Mouse (Mus musculus) c-Kit-negative CD71-positive TER-119-positive erythroid progenitor cells, embryonic 14.5 days (primary cell): Measurements from ENCODE around the gene Cdipt.

Source experiments
- DNase-seq: peaks from one replicate; pipeline ENCODE4 v3.0.0-alpha.2; 2013; ENCODE audit warnings: low read depth, low spot score

The Cdipt gene

DNA sequence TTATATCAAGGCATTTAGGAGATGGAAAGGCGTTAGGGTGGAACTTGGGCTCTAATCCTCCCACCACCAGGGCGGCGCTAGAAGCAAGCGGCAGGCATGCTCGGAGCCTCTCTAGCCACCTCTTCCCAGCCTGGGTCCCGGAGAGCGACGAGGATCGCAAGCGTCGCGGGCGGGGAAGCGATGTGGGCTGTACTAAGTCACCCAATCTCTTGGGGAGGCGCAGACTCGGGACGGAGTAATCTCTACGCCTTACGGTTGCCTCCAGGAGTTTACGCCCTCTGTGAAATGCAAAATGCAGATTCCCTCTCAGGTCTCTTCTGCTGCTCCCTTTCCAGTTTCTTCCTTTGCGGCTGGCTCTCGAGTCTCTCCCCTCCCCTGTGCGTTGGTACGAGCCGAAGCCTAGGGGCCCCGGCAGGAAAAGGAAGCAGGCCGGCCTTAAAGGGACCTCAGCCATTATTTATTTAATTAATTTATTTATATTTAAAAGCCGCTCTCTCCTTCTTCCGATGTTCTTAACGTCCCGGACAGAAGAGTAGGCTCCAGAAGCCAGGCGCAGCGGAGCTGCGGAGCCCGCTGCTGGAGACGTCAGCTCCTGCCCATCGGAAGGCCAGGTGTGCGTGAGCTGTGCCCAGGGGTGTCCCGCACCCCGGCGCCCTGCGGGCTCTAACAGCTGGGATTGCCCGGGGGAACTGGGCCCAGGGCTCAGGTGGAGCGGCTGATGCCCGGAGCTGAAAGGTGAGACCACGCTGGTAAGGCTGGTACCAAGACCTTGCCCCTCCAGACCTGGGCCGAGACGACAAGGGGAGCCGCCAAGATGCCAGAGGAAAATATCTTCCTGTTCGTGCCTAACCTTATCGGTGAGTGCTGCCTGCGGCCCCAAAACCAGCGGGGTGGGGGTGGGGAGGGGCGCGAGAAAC lies 494 bp downstream of the Cdipt start, which contains the start of gene Cdiptos:
Gene Cdiptos, minus strand, starts transcription at position 149 of the 917 bp plus-strand sequence.
- peak; percentile 94 for DNase-seq

DNA sequence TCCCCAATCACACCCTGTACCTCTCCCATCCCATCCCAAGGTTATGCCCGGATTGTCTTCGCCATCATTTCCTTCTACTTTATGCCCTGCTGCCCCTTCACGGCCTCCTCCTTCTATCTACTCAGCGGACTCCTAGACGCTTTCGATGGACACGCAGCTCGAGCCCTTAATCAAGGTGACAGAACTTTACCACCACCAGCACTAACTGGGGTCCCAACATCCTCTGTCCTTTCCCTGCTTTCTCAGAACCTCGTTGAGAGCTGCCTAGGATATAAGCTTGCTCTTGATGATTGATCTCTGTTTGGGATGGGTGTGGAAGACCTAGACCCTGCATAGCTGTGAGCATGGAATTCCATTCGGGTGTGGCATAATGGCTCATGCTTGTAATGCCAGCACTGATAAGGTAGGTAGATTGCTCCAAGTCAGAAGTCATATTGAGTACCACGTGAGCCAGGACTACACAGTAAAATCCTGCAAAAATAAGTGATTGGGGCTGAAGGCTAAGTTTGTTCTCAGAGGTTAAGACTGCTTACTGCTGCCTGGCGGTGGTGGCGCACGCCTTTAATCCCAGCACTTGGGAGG lies 1.3 kb downstream of the Cdipt start:
- peak; percentile 40 for DNase-seq

DNA sequence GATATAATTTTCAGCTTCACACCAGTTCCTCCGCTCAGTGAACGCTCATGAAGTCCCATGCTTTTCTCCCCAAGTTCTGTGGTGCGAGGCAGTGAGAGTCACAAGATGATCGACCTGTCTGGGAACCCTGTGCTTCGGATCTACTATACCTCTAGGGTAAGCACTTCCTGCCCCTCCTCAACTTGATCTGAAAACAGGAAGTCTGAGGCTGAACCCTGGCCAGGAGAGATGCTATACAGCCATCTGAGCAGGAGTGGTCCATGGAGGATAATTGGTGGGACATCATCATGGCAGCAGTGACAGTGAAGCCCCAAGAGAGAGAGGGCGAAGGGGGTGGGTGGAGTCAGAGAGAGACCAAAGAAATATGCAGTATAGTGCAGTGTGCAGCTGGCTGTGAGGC lies 3.1 kb downstream of the Cdipt start:
- no peak for DNase-seq

DNA sequence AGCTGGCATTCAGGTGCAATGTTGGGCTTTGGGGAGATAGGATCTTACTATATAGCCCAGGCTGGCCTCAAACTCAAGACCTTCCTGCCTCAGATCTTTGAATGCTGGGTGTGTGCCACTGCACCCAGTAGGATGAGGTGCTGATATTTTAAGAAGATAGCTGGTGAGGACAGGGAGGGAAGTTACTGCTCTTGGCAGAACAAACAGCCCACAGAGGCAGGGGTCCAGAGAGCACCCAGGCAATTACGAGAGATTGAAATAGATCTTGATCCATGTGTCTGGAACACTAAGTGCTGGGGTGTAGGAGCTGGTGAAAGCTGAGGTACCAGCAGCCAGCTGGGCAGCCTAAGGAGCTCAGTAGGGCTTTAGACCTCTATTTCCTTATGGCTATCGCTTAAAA lies 5.9 kb downstream of the Cdipt start:
- no peak for DNase-seq

DNA sequence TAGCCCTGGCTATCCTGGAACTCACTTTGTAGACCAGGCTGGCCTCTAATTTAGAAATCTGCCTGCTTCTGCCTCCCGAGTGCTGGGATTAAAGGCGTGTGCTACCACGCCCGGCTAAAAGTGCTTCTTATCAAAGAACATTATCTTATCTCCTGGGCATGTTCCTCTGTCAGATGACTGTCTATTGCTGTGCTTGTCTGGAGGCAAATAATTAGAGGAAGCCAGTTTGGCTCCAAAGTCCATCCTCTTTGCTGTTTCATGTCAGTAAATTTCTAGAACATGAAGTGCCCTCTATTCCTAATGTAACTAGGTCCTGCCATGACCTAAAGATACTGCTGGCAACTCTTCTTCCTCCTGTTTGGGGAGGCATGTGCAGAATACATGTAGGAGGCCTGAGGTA lies 6.3 kb downstream of the Cdipt start:
- no peak for DNase-seq

DNA sequence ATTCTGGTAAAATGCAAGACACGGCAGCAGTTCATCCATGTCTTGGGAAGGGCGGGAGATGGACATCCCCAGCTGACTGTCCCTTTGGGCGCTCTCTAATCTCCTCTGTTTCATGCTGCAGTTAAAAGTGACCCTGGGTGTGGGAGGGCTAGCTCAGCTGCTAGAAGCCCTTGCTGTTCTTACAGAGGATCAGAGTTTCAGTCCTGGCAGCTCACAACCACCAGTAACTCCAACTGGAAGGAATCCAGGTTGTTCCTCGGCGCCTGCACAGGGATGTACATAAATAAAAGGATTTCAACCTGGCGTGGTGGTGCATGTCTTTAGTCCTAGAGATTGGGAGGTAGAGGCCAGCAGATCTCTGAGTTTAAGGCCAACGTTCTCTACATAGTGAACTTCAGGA lies 7.4 kb downstream of the Cdipt start:
- DNase-seq = no peak

DNA sequence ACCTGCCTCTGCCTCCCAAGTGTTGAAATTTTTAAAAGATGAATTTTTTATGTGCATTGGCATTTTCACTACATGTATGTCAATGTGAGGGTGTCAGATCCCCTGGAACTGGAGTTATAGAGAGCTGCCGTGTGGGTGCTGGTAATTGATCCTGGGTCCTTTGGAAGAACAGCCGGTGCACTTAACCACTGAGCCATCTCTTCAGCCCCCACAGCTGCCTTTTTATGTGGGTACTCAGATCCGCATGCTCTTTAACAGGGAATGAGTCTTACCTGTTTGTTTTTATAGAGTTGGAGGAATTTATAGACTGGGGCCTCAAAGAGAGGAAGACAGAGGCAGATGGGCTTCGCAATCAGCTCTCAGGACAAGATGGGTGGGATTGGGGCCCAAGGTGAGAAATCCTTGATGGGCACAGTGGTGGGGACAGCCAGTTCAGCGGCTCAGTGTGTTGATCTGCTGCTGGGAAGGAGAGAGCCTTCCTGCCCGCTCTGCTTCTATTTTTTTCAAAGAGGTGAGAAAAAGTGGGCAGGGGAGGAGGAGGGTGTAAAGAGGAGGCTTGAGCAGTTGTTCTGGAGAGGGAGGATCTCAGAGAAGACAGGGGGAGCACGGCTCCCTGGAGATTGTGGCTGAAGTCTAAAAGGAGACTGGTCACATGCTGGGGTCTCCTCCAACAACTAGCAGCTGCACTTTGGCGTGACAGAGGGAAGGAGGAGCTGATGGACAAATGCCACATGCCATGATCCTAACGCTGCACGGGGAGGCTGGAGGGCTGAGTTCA lies 9.1 kb downstream of the Cdipt start:
- no peak for DNase-seq

DNA sequence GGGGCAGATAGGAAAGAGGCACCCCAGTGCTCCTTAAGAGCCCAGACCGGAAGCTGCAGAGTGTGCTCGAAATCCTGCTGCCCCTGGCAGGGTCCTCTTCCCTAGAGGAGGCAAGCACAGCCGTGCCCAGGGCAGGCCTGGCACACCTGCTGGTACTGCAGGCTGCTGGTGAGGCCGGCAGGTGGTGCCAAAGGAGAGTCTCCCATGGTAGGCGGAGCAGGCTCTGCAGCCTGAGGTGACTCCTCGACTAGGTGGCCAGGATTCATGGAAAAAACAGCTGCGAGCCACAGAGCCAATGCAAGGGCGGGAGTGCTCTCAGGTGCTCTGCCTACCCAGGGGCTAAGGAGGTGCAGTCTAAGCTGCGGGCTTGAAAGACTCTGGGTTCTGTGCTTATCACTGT lies 10.6 kb downstream of the Cdipt start:
- no peak for DNase-seq

DNA sequence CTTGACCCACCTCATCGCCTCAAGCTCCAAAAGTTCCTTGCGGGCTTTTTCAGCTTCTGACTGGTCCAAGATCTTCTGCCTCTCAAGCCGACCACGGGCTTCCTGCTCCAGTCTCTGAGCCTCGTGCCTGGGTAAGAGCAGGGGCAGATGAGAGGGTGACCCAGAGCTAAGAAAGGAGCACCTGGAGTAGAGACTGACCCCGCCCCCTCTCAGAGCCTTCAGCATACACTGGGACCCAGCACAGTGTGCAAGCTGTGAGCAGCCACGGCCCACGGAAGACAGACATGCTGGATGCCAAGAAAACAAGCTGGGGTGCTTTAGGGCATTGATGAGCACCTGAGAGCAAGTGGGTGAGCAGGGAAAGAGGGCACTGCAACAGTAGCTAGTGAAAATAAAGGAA lies 13.1 kb downstream of the Cdipt start:
- DNase-seq = no peak

DNA sequence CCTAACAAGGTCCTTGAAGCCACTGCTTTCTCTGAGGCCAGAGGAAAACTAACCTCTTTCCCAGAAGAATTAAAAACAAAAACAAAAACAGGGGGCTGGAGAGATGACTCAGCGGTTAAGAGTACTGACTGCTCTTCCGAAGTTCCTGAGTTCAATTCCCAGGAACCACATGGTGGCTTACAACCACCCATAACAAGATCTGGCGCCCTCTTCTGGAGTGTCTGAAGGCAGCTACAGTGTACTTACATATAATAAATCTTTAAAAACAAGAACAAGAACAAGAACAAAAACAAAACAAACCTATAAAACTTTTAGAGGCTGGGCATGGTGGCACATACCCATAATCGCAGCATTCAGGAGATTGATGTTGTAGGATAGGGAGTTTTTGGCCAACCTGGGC lies 20.7 kb downstream of the Cdipt start:
- DNase-seq = no peak

DNA sequence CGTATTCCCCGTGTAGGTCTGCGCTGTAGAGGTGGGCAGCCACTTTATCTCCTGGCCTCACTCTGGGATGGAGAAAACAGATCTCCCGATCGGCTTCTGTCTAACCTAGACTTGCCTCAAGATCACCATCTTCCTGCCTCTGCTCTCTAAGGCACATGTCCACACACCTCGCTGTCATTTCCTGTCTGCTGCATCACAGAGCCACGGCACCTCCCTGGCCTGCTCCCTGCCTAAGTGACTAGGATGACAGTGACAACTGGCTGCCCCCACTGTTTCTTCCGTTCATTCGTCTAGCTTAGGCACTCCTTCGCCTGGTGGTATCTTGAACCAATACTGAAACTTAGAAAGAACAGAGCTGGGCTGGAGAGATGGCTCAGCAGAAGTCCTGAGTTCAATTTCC lies 23.9 kb downstream of the Cdipt start:
- no peak for DNase-seq

DNA sequence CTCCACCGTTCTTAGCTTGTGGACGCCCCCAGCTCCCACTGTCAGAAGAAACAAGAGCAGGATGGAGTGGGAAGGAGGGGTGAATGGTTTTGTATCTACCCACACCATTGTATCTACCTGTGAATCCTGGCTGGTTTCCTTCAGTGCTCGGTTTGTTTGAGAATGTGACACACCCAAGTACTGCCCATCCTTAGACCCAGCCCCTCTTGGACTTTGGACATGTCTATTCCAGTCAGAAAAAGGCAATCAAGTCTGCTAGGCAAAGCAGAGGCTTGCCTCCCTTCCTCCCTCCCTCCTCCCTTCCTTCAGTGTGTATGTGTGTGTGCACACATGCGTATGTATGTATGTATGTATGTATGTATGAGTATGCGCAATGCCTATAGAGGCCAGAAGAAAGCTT lies 27.9 kb downstream of the Cdipt start:
- DNase-seq = no peak

DNA sequence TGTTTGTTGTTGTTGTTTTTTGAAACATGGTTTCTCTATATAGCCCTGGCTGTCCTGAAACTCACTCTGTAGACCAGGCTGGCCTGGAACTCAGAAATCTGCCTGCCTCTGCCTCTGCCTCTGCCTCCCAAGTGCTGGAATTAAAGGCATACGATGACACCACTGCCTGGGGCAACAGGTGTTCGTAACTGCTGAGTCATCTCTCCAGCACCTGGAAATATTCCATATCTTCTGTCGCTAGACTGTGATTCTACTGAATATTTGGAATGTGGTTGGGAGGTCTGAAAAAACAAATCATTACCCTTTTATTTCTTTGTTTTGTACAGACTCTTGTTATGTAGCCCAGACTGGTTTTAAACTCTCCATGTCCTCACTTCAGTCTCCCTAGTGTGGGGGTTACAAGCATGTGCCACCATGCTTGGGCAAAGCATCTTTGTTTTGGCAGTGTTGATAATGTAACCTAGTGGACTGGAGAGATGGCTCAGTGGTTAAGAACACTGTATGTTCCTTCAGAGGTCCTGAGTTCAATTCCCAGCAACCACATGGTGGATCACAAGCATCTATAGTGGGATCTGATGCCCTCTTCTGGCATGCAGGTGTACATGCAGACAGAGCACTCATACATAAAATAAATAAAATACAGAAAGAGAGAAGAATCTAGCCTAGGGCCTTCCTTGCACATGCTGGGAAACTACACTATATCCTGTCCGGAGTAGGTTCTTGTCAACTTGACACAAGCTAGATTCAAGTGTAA lies 28.6 kb downstream of the Cdipt start:
- no peak for DNase-seq

DNA sequence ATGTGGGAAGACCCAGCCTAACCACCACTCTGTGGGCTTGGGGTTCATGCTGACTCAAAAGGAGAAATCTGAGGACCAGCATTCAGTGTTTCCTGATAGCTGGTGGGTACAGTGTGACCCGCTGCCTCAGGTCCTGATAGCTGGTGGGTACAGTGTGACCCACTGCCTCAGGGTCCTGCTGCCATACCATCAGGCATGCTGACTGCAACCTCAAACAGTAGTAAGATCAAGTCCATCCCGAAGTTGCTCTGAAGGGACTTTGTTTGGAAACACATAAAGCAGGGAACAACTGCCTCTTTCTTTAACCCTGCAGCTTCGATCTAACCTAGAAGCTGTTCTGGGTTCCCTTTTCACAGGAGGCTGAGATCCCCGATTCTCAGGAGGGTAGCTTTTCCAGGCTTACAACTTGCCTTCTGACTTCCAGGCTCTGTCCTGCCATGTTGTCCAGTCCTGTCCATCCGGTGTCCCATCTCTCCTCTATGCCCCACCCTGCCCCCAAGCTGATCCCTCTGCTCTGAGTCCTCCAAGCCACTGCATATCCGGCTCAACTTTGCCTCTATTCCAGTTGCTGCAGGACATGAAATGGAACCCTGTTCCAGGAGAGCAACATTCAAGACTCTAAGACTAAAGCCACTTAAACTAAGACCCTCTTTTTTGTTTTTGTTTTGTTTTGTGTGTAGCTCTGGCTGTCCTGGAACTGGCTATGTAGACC lies 31.8 kb downstream of the Cdipt start:
- no peak for DNase-seq

DNA sequence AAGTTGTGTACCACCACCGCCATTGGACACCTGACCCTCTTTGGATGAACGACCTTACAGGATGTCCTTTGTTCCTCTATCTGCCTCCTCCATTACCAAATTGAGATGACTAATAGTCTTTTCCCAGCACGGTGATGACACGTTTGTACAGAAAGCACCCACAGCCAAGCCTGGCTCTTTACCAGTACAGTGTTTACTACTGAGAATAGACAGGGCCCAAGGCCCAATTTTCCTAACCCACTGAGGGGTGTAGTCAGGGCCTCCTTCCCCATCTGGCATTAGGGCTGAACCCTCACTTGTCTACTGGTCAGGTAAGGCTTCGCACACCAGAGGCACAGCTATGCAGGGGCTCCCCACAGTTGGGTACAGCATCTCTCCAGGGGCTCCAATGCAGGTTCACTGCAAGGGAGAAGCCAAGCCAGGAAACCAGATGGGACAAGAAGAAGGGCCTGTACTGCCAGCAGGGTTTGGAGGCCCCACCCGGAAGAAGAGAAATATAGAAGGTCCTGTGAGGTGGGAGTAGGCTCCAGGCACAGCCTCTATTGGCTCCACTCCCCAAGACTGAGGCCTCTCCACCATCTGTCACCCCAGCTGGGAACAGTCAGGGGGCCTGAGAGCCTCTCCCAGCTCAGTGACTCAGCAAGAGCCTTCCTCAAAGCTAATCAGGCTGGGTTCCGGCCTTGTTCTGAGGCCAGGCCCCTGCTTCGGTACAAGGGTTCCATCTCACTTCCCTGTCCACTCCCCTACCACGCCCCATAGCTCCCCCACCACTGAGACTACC lies 32.7 kb downstream of the Cdipt start:
- peak; percentile 66 for DNase-seq

DNA sequence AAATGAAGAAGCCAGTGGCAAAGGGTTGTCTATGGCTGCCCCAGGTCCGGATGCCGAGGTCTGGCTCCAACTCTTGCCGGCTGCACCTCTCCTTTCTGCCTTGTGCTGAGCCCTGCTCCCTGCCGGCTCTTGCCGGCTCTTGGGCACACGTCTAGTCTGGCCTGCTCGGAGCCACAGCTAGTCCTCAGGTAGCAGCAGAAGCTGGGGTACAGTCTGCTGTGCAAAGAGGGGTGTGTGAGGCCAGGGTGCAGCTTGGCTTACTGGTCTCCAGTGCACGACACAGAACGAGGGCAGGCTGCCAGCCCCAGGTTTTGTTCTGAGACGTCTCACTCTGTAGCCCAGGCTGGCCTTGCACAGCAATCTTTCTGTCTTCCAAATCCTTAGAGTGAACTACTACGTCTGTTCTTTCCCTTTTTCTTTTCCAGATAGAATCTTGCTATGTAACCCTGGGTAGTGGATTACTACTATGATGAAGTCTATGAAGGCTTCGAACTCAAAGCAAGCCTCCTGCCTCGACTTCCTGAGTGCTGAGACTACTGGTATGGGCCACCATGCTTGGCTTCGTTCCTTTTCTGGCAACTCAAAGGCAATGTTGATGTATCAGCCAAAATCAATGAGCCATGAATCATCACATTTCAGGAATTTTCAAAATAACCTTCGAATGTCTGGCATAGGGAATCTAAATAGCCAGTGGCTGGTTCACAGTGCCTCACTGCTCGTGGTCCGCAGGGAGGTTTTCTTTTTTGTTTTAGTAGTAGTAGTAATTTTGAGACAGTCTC lies 33.8 kb downstream of the Cdipt start:
- DNase-seq = no peak

DNA sequence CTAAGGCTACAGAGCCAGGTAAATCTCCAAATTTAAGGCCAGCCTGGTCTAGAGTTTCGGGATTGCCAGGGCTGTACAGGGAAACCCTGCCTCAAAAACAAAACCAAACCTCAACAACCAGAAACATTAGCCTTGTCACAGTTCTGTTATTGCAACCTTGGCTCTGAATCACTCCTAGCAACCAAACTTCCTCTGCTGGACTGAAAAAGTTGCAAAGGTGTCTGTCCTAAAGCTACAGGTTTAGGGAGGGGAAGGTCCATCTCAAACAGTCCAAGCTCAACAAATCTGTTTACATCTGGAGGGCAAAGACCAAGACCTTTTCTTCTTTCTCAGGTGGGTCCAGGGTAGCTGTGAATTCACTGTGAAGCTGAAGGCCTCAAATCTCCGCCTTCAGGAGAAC lies 35.3 kb downstream of the Cdipt start:
- DNase-seq = no peak

DNA sequence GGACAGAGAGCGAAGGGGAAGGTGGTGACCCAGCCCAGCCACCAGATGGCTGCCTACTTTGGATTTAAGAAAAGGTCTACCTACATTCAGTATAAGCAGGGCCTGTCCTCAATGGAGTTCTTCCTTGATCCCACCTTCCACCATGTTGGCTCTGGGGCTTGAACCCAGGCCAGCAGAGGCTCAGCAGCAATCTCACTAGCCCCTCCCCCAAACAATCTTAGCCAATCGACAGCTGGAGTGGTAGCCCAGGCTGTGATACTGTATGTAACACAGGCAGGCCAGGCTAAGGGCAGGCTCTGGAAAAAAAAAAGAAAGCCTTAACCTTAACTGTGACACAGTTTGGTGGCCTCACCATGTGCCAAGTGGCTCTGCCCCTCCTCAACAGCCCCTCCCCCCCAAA lies 36.0 kb downstream of the Cdipt start:
- DNase-seq = no peak

DNA sequence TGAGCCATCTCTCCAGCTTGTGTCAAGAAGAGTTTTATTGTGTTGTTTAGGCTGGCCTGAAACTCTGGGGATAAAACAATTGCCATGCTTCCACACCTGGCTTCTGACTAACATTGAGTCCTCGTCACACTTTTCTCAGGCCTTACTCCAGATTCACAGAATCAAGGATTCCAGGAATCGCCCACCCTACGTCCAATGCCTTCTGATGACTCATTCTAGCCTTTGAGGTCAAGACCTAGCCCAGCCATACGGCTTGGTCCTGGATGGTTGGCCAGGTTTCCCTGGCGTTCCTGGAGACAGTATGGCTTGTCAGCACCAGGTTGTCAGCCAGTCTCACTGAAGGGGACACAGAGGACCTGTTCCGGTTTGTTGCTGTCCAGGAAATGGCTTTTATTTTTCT lies 36.7 kb downstream of the Cdipt start:
- DNase-seq = no peak

DNA sequence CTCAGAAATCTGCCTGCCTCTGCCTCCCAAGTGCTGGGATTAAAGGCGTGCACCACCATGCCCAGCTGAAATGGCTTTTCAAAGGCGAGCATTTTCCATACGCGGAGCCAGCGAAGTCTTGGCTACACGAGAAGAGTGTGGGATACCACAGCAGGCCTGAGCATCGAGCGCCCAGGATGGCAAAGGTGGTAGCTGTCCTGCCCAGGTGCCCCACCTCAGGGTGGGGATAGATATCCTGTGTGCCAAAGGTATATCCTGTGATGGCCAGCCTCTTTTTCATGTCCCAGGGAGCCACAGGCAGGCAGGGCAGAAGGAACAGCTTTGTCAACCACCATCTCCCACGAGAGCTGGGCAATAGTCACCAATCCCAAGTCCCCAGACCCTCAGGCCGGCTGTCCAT lies 37.1 kb downstream of the Cdipt start:
- no peak for DNase-seq
